Mouse (Mus musculus) testis, postnatal 10 days (tissue): Measurements from ENCODE around the gene Cd59a.
"Not testable (repeated sequence)": the region's sequence is repeated elsewhere in the genome, so short reads cannot be mapped to it uniquely, and the experiment has no call there.

Experiments used
- DNase-seq: peaks from one replicate; pipeline ENCODE4 v3.0.0; 2021; ENCODE audit warnings: low spot score

Gene Cd59a

GRCm38 (mm10) chr2:104095741-104096213 lies at the start of gene Cd59a:
Gene Cd59a, plus strand, starts transcription at chr2:104095801.
- DNase-seq: peak; percentile 90

- no peak for DNase-seq
These were observed 37.2 kb upstream of the Cd59a start for GRCm38 (mm10) chr2:104058381-104058780.

GRCm38 (mm10) chr2:104058954-104059353 lies 36.6 kb upstream of the Cd59a start:
- DNase-seq: no peak

DNA sequence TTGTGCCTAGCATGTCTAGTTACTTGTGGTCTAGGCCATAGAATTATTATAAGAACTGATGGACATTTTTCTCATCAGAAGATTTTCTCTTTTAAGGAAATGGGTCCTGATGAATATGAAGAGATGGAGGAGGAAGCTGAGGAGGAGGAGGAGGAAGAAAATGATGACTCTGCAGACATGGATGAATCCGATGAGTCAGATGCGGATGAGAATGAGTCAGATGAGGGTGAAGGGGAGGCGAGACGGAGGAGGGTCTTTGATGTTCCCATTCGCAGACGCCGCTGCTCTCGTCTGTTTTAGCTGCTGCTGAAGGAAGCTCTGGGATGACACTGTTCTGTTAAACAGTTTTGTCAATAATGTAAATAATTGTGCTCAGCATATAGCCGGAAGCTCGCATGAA lies 35.8 kb upstream of the Cd59a start:
- no peak for DNase-seq

GRCm38 (mm10) chr2:104060996-104061395 lies 34.6 kb upstream of the Cd59a start:
- DNase-seq: no peak

GRCm38 (mm10) chr2:104062665-104063064 lies 32.9 kb upstream of the Cd59a start:
- DNase-seq: no peak

GRCm38 (mm10) chr2:104064152-104064551 lies 31.4 kb upstream of the Cd59a start:
- no peak for DNase-seq

- DNase-seq: not testable (repeated sequence)
These were observed 30.1 kb upstream of the Cd59a start, which contains the start of gene Gm10912 for GRCm38 (mm10) chr2:104065526-104065925. Gene Gm10912, plus strand, starts transcription at chr2:104065826.

DNA sequence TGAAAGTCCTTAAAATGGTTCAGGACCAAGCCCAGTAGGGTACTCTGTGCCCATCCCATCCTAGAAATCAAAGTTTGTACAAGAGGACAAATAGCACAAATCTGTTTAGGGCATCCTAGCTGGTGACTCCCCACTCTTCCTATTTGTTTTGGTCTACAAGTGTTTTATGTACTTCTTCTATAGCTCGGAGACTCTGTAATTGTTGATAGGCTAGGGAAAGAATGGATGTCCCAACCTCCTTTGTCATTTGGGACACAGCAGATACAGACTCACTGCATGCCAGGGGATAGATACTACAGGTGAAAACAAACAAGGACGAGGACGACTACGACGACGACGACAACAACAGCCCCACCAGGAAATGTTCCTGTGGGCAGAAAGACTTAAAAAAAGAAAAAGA lies 27.2 kb upstream of the Cd59a start, which contains the start of gene Gm10799:
Gene Gm10799, minus strand, starts transcription at position 101 of the 400 bp plus-strand sequence.
- DNase-seq: not testable (repeated sequence)

GRCm38 (mm10) chr2:104069704-104070185 lies 25.9 kb upstream of the Cd59a start, which contains the start of gene Cd59b:
Gene Cd59b, plus strand, starts transcription at chr2:104069849.
- peak; percentile 78 for DNase-seq

GRCm38 (mm10) chr2:104078285-104078684 lies 17.3 kb upstream of the Cd59a start:
- DNase-seq: not testable (repeated sequence)

DNA sequence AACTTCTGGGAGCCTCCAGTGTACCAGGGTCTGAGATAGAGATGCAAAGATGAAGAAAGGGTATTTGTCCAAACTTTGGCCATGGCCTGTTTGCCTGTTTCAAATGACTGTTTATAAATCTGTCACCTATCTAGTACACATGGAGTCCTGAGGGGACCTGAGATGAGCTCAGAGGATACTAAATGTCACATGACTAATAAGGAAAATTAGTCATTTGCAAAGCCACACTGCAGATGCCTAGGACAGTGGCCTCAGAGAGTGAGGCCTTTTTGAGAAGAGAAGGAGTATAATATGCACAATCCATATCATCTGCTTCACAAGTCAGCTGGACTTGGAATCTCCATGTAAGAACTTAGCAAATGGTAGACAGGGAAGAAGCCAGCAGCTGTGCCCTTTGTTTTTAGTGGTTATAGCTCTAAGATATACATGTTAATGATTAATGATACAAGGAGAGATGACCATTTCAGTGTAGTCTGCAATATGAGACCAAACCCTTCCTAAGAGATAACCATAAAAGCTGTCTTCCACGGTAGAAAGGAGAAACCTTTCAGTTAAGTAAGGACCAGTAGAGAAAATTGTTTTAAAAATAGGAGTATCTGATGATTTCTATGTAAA lies 14.1 kb upstream of the Cd59a start:
- not testable (repeated sequence) for DNase-seq

- no peak for DNase-seq
These were observed 13.1 kb upstream of the Cd59a start for GRCm38 (mm10) chr2:104082474-104082873.

- not testable (repeated sequence) for DNase-seq
These were observed 11.6 kb upstream of the Cd59a start for GRCm38 (mm10) chr2:104084027-104084426.

DNA sequence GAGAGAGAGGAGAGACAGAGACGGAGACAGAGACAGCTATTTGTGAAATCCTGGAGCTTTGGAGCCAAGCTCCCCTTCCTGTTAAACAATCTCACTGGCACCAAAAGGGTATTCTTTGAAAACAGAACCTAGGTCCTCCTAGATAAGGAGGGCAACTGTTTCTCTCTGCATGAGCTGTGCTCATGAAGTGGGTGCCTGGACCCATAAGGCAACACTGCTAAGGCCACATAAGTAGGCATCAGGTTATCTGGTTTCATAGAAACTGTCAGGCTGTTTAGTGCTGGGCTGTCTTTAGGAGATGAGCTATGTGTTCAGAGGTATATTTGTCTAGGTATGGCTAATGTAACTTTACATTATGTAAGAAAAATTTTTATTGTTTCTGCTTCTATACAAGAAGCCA lies 8.0 kb upstream of the Cd59a start:
- not testable (repeated sequence) for DNase-seq

DNA sequence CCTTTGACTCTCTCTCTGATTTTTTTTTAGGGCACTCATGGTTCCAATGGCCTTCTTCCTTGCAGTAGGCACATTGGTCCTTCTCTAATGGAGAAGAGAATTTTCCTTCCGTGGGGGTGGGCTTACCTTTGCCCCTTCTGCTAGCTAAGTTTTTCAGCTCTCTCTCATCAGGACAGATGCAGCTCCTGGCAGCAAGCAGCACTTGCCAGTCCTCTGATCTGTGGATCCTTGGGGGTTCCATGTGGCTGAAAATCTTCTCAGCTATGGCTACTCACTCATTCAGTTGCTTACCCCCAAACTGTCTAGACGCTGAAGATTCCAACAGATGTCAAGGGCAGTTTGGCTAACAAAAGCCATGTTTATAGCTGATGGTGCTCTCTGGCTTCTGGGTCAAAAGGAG lies 2.3 kb upstream of the Cd59a start:
- no peak for DNase-seq

- DNase-seq: no peak
These were observed 655 bp downstream of the Cd59a start for GRCm38 (mm10) chr2:104096256-104096655.

GRCm38 (mm10) chr2:104096796-104097195 lies 1.2 kb downstream of the Cd59a start:
- DNase-seq: not testable (repeated sequence)

GRCm38 (mm10) chr2:104097396-104097795 lies 1.8 kb downstream of the Cd59a start:
- not testable (repeated sequence) for DNase-seq

DNA sequence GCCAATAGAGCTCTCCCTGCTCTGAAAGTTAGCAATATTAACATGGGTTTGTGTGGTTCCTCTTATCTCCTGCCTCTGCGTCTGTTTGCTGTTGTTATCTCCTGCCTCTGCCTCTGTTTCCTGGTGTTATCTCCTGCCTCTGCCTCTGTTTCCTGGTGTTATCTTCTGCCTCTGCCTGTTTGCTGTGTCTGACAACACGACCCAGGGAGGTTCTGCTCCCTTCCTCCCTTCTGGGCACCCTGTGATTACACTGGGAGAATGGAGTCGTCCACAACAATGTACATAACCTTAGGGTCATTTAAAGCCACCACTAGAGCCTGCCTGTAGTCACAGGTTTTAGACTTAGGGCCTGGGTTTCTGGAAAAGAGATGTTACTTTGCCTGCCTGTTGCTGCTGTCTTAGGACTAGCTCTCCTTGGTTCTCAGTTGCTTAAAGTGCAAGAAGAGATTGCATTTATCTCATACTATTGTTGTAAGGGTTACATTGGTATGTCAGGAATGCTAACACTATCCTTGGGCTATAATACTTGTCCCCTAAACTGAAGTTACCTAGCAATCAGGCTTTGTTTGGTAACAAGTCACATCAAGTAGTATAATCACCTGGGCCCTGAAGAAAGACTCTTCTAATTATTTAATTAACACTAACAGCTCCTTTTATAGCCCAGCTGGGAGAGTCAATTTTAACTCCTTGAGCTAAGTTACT lies 3.1 kb downstream of the Cd59a start:
- DNase-seq: no peak

DNA sequence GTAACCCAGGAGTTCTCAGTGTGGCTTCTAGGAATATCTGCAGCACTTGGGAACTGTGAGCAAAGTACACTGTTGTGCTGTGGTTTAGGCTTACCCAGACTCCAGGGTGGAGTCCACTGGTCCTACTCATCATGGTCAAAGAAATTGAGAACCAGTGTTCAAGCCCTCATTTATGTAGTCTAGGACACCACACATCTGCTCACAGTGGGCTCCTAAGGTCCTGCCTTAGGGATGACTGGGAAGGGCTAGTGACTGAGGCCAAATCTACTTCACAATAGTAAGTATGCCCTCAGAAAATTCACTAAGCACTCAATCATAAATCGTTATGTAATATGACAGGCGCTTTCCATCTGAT lies 3.6 kb downstream of the Cd59a start:
- no peak for DNase-seq

GRCm38 (mm10) chr2:104099946-104100345 lies 4.3 kb downstream of the Cd59a start:
- DNase-seq: no peak

DNA sequence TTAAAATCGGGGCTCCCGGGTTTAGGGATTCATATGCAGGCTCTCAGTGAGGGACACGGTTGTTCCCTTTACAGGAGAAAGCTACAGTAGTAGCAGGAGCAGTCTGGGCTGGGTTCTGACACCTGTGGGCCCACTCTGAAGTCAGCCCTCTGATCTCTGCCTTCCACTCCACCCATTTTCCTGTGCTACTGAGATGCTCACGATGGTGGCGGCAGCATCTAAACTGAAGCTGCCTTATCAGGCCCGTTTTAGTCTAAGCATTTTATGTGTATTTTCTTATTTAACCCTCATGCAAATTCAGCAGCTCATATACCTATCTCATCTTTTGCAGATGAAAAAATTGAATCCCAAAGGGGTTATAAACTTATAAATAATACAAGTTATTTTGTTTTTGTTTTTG lies 9.2 kb downstream of the Cd59a start:
- DNase-seq: no peak
